Mouse (Mus musculus) CD8-positive naive resting alpha-beta T cell, adult 2 months (primary cell): ENCODE results near the gene Mak.

Experiments used
- DNase-seq, 2 experiments: peaks; one replicate each; pipeline ENCODE4 v3.0.0; 2022; ENCODE audit warnings: low read depth in 2 of 2, low spot score in 2 of 2

The Mak gene

GRCm38 (mm10) chr13:41073819-41074218 is 5.7 kb downstream of the Mak start:
- DNase-seq = no peak

GRCm38 (mm10) chr13:41071617-41072016 is 7.9 kb downstream of the Mak start:
- no peak for DNase-seq

GRCm38 (mm10) chr13:41067618-41068017 is 11.9 kb downstream of the Mak start:
- no peak for DNase-seq

GRCm38 (mm10) chr13:41051965-41052364 is 27.5 kb downstream of the Mak start:
- no peak for DNase-seq

GRCm38 (mm10) chr13:41047280-41047679 is 32.2 kb downstream of the Mak start:
- DNase-seq = no peak

- DNase-seq = no peak
These were observed 33.6 kb downstream of the Mak start for GRCm38 (mm10) chr13:41045901-41046300.

GRCm38 (mm10) chr13:41042511-41042910 is 37.0 kb downstream of the Mak start:
- DNase-seq = no peak

- DNase-seq = no peak
These were observed 49.4 kb downstream of the Mak start for GRCm38 (mm10) chr13:41030098-41030497.

GRCm38 (mm10) chr13:41022099-41022498 is 57.4 kb downstream of the Mak start:
- no peak for DNase-seq

GRCm38 (mm10) chr13:41021607-41022006 is 57.9 kb downstream of the Mak start:
- no peak for DNase-seq

GRCm38 (mm10) chr13:41020494-41020893 is 59.0 kb downstream of the Mak start:
- DNase-seq = no peak

GRCm38 (mm10) chr13:41018756-41019591 is 60.5 kb downstream of the Mak start:
- DNase-seq = no peak

GRCm38 (mm10) chr13:41018236-41018635 is 61.3 kb downstream of the Mak start:
- no peak for DNase-seq

GRCm38 (mm10) chr13:41017832-41018231 is 61.7 kb downstream of the Mak start:
- no peak for DNase-seq

- no peak for DNase-seq
These were observed 62.6 kb downstream of the Mak start for GRCm38 (mm10) chr13:41016797-41017405.

GRCm38 (mm10) chr13:41015829-41016634 is 63.5 kb downstream of the Mak start, which contains the start of gene Tmem14c:
Gene Tmem14c (plus strand): TSS chr13:41016292.
- DNase-seq = peak; percentile 85 to 93

GRCm38 (mm10) chr13:41008946-41009345 is 70.6 kb downstream of the Mak start:
- DNase-seq = no peak

- no peak for DNase-seq
These were observed 71.2 kb downstream of the Mak start for GRCm38 (mm10) chr13:41008271-41008670.

- DNase-seq = no peak
These were observed 73.3 kb downstream of the Mak start for GRCm38 (mm10) chr13:41006244-41006643.

GRCm38 (mm10) chr13:41002001-41002400 is 77.5 kb downstream of the Mak start:
- DNase-seq = no peak

- DNase-seq = peak; percentile 87 to 92
These were observed 78.4 kb downstream of the Mak start, which contains the start of gene Pak1ip1 for GRCm38 (mm10) chr13:41000926-41001639. Gene Pak1ip1 (plus strand): TSS chr13:41001023.
